Mouse (Mus musculus): ENCODE results near the gene Cryaa.

Gene Cryaa

DNA sequence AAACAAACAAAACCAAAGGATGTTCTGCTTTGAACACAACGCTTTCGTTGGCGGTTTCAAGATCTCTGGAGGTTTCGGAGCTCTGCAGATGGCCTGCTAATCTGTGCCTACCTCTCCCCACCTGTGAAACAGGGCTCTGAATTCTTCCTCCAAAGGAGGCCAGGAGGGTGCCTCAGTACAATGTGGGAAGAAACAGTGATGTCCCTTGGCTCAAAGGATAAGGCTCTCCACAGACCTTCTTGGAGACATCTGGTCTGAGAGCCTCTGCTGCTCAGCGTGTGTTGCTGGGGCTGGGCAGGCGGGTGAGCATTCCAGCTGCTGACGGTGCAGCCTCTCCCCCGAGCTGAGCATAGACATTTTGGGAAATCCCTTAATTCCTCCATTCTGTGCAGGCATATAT lies at the start of gene Cryaa:
Cryaa (plus strand) TSS at position 301 of the 400 bp plus-strand sequence.
- DNase-seq: no peak

DNA sequence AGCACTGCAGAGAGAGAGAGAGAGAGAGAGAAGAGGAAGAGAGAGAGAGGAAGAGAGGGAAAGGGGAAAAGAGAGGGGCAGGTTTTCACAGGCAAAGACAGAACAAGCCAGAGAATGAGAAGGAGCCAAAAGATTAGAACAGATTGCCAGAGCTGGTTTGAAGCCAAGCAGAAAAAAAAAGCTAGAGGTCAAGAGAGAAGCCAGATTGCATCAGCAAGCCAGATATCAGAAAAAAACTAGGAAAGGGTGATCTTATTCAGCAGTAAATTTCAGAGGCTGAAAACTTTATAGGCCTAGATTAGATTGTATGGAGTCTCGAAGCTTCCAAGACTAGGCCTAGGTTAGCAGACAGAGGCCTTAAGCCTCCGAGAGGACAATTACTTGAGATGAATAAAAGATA lies 49.6 kb upstream of the Cryaa start:
- no peak for DNase-seq

DNA sequence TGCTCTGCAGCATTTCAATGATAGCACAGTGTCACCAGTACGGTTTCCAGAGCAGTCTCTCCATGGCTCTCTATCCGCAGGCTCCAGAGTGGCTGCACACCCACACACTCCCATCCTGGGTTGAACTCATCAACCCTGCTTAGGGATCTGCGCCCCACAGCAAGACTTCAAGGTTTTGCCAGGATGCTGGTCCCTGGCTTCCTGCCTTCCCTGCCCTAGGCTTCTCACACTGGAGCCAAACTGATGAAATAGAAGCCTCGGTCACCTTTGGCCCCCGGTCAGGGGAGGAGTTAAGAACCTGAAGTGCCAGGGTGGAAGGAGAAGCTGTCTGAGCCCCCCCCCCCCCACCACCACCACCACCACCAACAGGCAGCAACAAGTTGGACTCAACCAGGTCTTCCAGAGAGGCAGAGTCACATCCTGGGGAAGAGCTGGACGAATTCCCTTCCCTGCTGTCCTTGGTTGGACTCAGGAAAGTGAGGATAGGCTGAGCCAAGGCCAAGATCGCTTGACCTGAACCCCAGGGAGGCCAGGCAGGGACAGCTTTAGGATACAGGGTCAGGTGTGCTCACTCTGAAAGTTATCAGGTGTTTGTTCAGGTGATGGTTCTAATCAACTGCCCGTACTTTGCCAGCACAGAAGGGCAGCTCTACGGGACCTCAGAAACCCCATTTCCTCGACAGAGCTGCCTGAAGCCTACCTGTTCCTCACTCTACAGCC lies 46.4 kb upstream of the Cryaa start:
- no peak for DNase-seq

DNA sequence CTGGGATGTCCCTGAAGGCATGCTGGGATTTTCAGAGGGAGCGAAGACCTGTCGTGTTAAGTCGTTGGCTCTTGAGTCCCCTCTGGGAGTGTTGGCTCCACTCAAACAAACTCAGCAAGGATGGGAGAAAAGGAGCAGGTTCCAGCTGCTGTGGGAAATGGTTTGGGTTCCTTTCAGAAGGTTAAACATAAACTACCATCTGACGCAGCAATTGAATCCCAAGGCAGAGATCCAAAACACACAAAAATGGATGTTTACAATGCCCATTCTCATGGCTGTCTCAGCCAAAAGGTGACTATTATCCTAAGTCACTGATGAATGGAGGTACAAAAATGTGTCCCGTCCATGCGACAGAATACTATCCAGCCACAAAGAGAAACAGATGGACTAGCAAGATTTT lies 44.6 kb upstream of the Cryaa start:
- DNase-seq: no peak

- no peak for DNase-seq
Observed at GRCm38 (mm10) chr17:31634896-31635295, 42.7 kb upstream of the Cryaa start.

DNA sequence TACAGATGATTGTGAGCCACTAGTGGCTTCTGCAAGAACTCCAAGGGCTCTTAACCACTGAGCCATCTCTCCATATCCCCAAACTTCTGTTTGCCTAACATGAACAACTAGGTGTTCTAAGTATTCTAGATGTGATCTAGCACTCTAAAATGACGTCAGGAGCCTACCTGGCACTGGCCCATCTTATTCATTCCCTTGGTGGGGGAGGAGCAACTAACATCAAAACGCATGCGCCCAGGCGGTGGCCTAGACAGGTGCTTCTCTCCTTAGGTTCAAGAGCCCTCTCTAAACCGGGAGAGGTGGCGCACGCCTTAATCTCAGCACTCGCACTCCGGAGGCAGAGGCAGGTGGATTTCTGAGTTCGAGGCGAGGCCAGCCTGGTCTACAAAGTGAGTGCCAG lies 41.8 kb upstream of the Cryaa start:
- DNase-seq: peak; percentile 85

- DNase-seq: peak; percentile 91
Observed at GRCm38 (mm10) chr17:31636277-31636941, 41.2 kb upstream of the Cryaa start.

- DNase-seq: peak; percentile 99
Observed at GRCm38 (mm10) chr17:31636942-31637811, 40.4 kb upstream of the Cryaa start, which contains the start of gene Cbs. Cbs (minus strand) TSS chr17:31637238.

DNA sequence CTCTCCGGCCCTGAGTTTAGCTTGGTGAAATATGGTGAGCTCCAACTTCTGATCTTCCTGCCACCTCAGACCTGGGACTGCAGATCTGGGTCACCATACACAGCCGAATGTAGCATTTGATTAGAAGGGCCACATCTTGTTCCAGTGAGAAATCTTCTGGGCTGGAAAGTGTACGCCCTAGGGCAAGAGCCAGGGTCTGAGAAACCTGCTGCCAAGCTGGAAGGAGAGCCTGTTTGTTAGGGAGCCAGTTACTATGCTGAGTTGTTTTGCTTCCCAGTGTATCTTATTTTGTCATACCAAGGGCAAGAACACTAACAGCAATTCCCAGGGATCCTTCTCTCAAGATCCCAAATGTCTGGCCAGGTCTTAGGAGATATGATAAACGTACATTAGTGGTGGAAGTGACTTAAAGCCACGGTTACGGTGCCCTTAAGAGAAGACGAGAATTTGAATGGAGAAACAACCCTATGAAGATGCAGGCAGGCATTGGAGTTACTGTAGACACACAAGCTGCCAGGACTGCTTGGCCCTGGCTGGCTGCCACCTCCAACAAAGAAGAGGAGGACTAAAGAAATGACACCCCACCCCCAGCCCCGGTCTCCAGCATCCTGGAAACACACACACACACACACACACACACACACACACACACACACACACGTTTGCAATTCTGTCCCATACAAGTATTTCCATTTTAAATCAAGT lies 39.6 kb upstream of the Cryaa start:
- peak; percentile 92 for DNase-seq

DNA sequence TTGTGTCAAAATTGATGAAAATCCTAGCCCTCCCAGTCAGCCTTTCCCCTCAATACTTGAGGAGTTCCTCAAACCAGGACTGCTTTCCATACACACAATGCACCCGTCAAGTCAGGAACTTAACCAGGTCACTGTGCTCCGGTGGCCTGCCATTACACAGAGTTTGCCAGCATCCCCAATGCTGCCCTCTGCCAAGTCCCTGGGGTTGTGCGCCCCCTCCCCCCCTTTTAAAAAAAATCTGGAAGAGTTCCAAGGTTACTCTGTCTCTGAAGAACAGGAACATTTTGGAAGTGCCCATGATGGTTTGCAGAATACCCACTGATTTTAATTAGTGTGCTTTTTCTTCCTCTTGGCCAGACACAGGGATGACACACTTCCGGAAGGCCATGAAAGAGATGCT lies 38.0 kb upstream of the Cryaa start:
- peak; percentile 83 for DNase-seq

GRCm38 (mm10) chr17:31642331-31642730 lies 35.3 kb upstream of the Cryaa start:
- DNase-seq: no peak

DNA sequence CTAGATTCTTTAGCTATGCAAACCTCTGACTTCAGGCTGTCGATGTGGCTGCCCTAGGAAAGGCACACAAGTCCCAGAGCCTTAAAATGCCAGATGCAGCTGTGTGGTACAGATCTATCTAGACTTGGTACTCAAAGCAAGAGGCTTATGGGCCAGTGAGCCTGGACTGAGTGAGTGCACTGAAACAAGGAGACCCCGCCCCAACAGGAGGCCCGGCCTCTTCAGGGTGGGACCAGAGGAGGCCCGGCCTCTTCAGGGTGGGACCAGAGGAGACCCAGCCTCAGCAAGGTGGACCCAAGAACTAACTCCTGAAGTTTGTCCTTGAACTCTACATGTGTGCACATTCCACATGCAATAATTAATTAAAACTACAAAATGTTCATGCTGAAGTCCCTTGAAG lies 34.7 kb upstream of the Cryaa start:
- DNase-seq: no peak

- DNase-seq: no peak
Observed at GRCm38 (mm10) chr17:31646199-31647002, 31.2 kb upstream of the Cryaa start.

GRCm38 (mm10) chr17:31652152-31652551 lies 25.5 kb upstream of the Cryaa start:
- DNase-seq: no peak

GRCm38 (mm10) chr17:31653277-31653676 lies 24.3 kb upstream of the Cryaa start:
- no peak for DNase-seq

DNA sequence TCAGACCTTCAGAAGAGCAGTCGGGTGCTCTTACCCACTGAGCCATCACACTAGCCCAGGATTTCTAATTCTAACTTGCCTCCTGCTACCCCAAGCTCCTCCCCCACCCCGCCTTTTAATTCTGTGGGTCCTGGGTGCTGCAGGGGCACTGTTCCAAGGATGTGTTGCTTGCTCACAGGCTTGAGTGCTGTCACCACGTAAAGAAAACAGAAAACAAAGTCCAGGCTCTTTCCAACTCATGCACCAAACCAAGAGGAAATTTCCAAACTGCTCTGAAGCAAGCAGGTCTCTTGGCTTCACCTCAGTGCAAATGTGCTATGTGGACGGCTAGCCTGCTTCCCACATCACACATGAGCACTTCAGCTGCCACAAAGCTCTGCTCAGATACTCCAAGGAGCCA lies 22.2 kb upstream of the Cryaa start:
- no peak for DNase-seq

DNA sequence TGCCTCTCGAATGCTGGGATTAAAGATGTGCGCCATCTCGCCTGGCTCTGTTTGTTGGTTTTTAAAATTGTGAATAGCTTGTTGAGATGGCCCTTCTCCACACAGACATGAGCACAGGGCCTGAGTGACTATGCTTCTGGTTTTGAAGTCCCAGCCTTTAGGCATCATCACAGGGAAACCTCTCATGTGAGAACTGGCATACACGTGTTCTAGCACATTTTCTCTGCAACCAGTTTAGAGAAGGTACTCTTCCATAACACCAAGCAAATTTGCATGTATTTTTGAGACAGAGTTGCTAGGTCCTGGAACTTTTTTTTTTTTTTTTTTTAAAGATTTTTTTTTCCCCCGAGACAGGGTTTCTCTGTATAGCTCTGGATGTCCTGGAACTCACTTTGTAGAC lies 20.9 kb upstream of the Cryaa start:
- DNase-seq: no peak

- DNase-seq: no peak
Observed at GRCm38 (mm10) chr17:31657141-31657983, 20.2 kb upstream of the Cryaa start.

- no peak for DNase-seq
Observed at GRCm38 (mm10) chr17:31658136-31658467, 19.5 kb upstream of the Cryaa start.

- peak; percentile 100 for DNase-seq
Observed at GRCm38 (mm10) chr17:31658468-31659185, 19.0 kb upstream of the Cryaa start, which contains the start of gene U2af1. U2af1 (minus strand) TSS chr17:31658892.

Measured in heart, adult 11 months (tissue).